Mouse (Mus musculus): Measurements from ENCODE around the gene Dtymk. TPM values are rescaled to one million over a fixed set of nuclear protein-coding genes. Genes with fewer than 3 reads are reported as not detected.

Gene Dtymk
- polyA plus RNA-seq (2012; rRNA removed; ENCODE audit: low replicate concordance), result 8.9 and 17.8 TPM in 2 replicates

DNA sequence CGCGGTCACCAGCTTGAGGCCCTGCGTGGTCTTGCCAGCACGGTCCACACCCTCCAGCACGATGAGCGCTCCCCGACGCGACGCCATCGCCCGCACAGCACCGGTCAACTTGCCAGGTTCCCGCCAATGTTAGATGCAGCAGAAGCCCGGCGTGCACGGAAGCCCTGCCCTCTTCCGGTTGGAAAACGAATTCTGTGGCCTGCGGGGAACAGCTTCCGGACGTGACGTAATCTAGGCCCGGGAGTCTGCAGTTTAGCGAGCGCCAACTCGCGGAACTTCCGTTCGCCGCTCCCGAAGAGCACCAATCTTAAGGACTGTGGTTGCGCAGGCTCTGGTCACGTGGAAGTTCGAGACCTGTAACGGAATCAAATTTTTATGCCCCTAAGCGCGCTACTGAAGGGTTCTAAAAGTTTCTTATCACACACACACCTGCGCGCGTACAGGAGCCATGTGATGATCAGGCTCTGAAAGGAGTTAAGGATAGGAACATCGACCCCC lies at the start of gene Dtymk:
Gene Dtymk, minus strand, starts transcription at position 194 of the 498 bp plus-strand sequence.

DNA sequence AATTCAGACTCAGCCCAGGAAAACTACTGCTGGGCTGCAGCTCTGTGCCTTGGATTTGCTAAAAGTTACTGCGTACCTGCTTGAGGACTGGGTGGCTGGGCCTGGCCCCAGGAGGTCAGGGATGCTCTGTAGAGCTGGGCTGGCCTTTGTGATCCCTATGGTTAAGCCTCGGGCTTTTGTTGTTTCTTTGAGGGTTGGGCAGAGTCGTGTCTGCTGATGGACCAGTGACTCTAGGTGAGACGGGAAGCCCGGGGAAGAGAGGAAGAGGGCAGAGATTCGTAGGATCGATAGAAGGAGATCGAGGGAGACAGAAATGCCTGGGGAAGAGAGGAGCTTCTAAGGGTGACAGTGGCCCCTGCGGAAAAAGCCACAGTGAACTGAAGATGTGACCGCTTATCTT lies 22.9 kb upstream of the Dtymk start, which contains the start of gene D2hgdh:
Gene D2hgdh, plus strand, starts transcription at position 301 of the 400 bp plus-strand sequence.

DNA sequence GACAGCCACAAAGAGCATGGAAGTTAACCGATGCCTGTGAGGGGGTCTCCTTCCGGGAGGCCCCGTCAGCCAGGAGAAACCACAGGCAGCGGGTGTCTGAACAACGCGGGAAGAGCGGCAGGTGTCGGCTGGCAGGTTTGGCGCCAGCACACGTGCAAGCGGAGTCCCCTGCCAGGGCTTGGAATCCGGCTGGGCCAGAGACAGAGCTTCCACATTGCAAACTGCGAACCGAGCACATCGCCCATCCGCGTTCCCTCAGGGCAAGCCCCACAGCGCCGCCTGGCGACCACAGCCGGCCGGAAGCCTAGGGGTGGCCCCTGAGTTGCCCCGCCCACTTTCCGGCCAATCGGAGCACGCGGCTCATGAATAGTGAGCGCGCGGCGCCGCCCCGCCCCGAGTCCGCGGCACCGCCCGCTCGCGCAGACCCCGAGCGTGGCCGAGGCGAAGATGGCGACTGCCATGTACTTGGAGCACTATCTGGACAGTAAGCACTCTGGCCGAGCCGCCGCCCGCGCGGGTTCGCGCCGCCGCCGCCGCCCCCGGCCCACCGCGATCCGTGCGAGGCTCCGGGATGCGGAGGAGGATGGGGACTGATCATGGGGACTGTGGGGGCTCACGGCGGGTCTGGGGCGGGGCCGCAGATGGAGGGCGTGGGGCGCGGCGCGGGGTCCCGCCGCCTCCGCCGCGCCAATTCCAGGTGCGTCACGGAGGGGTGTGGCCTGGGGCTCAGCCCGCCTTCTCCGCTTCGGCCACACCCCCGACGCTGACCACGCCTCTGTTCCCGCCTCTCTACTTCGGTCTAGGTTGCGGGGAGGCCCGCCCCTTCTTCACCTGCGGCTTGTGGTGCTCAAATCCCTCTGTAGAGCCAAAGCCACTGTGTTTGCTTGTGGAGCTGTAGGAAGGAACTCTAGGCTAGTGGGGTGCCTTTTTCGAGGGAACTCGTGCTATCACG lies 2.1 kb upstream of the Dtymk start, which contains the start of gene Ing5:
Gene Ing5, plus strand, starts transcription at position 410 of the 952 bp plus-strand sequence.

DNA sequence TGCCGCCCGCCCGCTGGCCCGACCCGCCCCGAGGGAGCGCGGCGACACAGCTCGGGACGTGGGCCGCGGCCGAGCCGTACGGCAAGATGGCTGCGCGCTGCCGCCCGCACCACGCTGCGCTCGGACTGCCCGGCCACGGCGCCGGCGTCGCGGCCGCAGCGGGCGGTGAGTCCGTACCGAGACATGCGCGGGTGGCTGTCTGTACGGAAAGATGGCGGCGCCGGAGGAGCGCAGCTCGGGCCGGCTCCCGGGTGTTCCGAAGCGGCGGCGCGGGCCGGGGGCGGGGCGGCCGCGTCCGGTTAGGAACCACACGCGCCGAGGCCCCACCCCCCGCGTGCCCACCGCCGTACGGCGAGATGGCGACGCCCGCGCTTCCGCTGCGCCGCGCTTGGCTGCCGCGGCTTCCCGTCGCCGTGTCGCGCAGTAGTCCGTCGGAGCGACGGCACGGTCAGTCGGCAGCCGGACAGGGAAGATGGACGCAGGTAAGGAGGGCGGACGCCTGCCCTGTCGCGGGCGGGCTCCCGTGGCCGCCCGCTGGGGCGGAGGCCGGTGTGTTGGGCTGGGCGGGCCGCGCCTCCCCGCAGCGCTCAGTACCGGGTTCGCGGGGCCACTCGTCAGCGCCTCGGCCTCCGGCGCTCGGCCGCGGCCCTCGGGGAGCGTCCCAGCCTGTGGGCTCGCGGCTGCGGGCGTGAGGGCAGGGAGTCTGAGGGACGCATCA lies 47.0 kb downstream of the Dtymk start, which contains the start of gene Thap4:
Gene Thap4, minus strand, starts transcription at position 292 of the 718 bp plus-strand sequence.

DNA sequence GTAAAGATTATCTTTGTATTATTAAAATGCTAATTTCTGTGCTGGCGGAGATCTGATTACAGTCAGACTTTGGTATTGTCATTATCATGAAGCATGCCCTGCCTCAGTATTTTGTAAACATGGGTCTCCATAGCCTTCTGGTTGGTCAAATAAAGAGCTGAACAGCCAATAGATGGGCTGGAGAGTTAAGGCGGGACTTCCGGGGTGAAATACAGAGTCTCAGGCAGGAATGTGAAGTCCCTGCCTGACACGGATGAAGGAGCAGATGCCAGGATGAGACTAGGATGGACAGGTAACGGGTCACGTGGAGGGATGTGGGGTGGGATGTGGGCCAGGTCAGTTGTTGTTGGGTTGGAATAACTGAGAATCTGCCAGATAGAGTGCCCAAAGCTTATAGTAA lies 50.4 kb downstream of the Dtymk start, which contains the start of gene Atg4b:
Gene Atg4b, plus strand, starts transcription at position 211 of the 400 bp plus-strand sequence.

Other genes starting within 250 kb of the Dtymk start
- 96.4 and 173 TPM in 2 replicates for gene Stk25, start 143.3 kb downstream of the Dtymk start, polyA plus RNA-seq (2012; rRNA removed; ENCODE audit: low replicate concordance)
- gene Bok, start 116.3 kb downstream of the Dtymk start, polyA plus RNA-seq (2012; rRNA removed; ENCODE audit: low replicate concordance), result 75.7 and 107 TPM in 2 replicates
- 36.7 and 53.6 TPM in 2 replicates for gene Atg4b, start 50.4 kb downstream of the Dtymk start, polyA plus RNA-seq (2012; rRNA removed; ENCODE audit: low replicate concordance)
- gene Thap4, start 47.1 kb downstream of the Dtymk start, polyA plus RNA-seq (2012; rRNA removed; ENCODE audit: low replicate concordance), result 79.5 and 105 TPM in 2 replicates
- 2.2 and 3.6 TPM in 2 replicates for gene Ing5, start 2.0 kb upstream of the Dtymk start, polyA plus RNA-seq (2012; rRNA removed; ENCODE audit: low replicate concordance)
- gene D2hgdh, start 23.0 kb upstream of the Dtymk start, polyA plus RNA-seq (2012; rRNA removed; ENCODE audit: low replicate concordance), result 9.4 and 11.7 TPM in 2 replicates
- gene Gal3st2, start 59.4 kb upstream of the Dtymk start, polyA plus RNA-seq (2012; rRNA removed; ENCODE audit: low replicate concordance), result 61.7 and 145 TPM in 2 replicates
- gene Gal3st2b, start 116.4 kb upstream of the Dtymk start, polyA plus RNA-seq (2012; rRNA removed; ENCODE audit: low replicate concordance), result 17.0 and 96.0 TPM in 2 replicates
- gene Gal3st2c, start 188.6 kb upstream of the Dtymk start, polyA plus RNA-seq (2012; rRNA removed; ENCODE audit: low replicate concordance), result 0.04 TPM in 1 of 2 replicates, not detected in the other
- not detected in 2 replicates for gene Neu4, start 218.5 kb upstream of the Dtymk start, polyA plus RNA-seq (2012; rRNA removed; ENCODE audit: low replicate concordance)

Measured in duodenum, adult 2 months (tissue).